Mouse (Mus musculus) brain, embryonic 18.5 days (tissue): ENCODE data around the gene Sars.

Experiments used
- DNase-seq: peaks from one replicate; pipeline ENCODE4 v3.0.0-alpha.2; 2012; ENCODE audit warnings: low read depth, low spot score

Gene Sars

GRCm38 (mm10) chr3:108444698-108445365 lies at the start of gene Sars:
Sars (minus strand) TSS chr3:108445209.
- DNase-seq, result peak; percentile 79

GRCm38 (mm10) chr3:108489968-108490367 lies 45.0 kb upstream of the Sars start:
- DNase-seq, result no peak

- DNase-seq, result no peak
These were observed 39.7 kb upstream of the Sars start for GRCm38 (mm10) chr3:108484749-108485148.

GRCm38 (mm10) chr3:108478800-108479199 lies 33.8 kb upstream of the Sars start:
- no peak for DNase-seq

GRCm38 (mm10) chr3:108476761-108477619 lies 32.0 kb upstream of the Sars start:
- no peak for DNase-seq

GRCm38 (mm10) chr3:108475496-108475895 lies 30.5 kb upstream of the Sars start:
- DNase-seq, result no peak

GRCm38 (mm10) chr3:108474969-108475368 lies 30.0 kb upstream of the Sars start:
- no peak for DNase-seq

- DNase-seq, result no peak
These were observed 22.8 kb upstream of the Sars start for GRCm38 (mm10) chr3:108467760-108468159.

GRCm38 (mm10) chr3:108466425-108466824 lies 21.4 kb upstream of the Sars start:
- no peak for DNase-seq

- DNase-seq, result no peak
These were observed 13.9 kb upstream of the Sars start for GRCm38 (mm10) chr3:108458866-108459265.

GRCm38 (mm10) chr3:108458380-108458779 lies 13.4 kb upstream of the Sars start:
- no peak for DNase-seq

- DNase-seq, result no peak
These were observed 9.2 kb upstream of the Sars start for GRCm38 (mm10) chr3:108454172-108454571.

- no peak for DNase-seq
These were observed 7.0 kb upstream of the Sars start for GRCm38 (mm10) chr3:108451969-108452368.

- no peak for DNase-seq
These were observed 327 bp upstream of the Sars start for GRCm38 (mm10) chr3:108445366-108445705.

GRCm38 (mm10) chr3:108444029-108444428 lies 980 bp downstream of the Sars start:
- DNase-seq, result no peak

- DNase-seq, result no peak
These were observed 8.7 kb downstream of the Sars start for GRCm38 (mm10) chr3:108436380-108436714.

GRCm38 (mm10) chr3:108435701-108436379 lies 9.2 kb downstream of the Sars start:
- DNase-seq, result no peak

GRCm38 (mm10) chr3:108433881-108434495 lies 11.0 kb downstream of the Sars start:
- DNase-seq, result no peak

- no peak for DNase-seq
These were observed 11.7 kb downstream of the Sars start for GRCm38 (mm10) chr3:108433188-108433880.

- DNase-seq, result no peak
These were observed 12.3 kb downstream of the Sars start for GRCm38 (mm10) chr3:108432542-108433187.

GRCm38 (mm10) chr3:108425624-108426018 lies 19.4 kb downstream of the Sars start:
- DNase-seq, result no peak
